ENCODE assay signal across 19 mouse cellular contexts in genomic region chr9:52037493-52037892, GRCm38 (mm10). TPM values are rescaled to one million over a fixed set of nuclear protein-coding genes. Genes with fewer than 3 reads are reported as not detected.
DNase-seq lines count a peak whose midpoint lies in the region; ATAC-seq and TF ChIP-seq lines count a peak whose summit lies in the region.
"Had no signal": no experiment of that assay in that cellular context is flagged by ENCODE, and none has a peak within 500 bp of the region (broad histone marks: within the 10 kb centered on the region; RNA-seq: fewer than 3 reads in every experiment).

No protein-coding gene starts in this region.

- TF ChIP-seq CTCF in lung, postnatal 0 days (IDR thresholded peaks at IDR 0.05) = no peak

- ATAC-seq in lung, postnatal 0 days = peak; percentile 56
- ATAC-seq: activated CD4-positive, CD25-positive, alpha-beta regulatory T cell, adult 4 months; CD4-positive, CD25-positive, alpha-beta regulatory T cell, adult 4 months; Patski had no signal

- peak; percentile 29 for DNase-seq in lung, postnatal 0 days (ENCODE audit: low spot score)
- DNase-seq in lung, adult 18-20 months = no peak
- DNase-seq in lung, postnatal 36 days = peak; percentile 25
- DNase-seq in lung, postnatal 4 days = no peak
- DNase-seq: adrenal gland, adult 2 months; adrenal gland, adult 8-10 months; adrenal gland, postnatal 10 days; adrenal gland, postnatal 14 days; adrenal gland, postnatal 25 days; adrenal gland, postnatal 36 days; B cell, adult 2 months; cerebellum, adult 11 months; cerebellum, adult 11-12 months; cerebellum, adult 18-20 months had no signal

- H3K27me3 ChIP-seq in lung, postnatal 0 days (replicated peaks; ENCODE audit: insufficient read depth, low read length) = no peaks in the 10 kb centered on the region
- H3K27me3 ChIP-seq: CH12.LX, Patski had no signal

- TF ChIP-seq EP300 in lung, postnatal 0 days (IDR thresholded peaks at IDR 0.05) = peak; percentile 69

- no peaks in the 10 kb centered on the region for H3K9me3 ChIP-seq in lung, postnatal 0 days (ENCODE audit: low read length)
- H3K9me3 ChIP-seq: G1E had no signal

- H3K9ac ChIP-seq in lung, postnatal 0 days (replicated peaks; ENCODE audit: low read depth) = no peak overlapping the region

- H3K4me1 ChIP-seq in lung, postnatal 0 days (ENCODE audit: insufficient read depth, low read depth, low read length) = no peaks in the 10 kb centered on the region

- H3K27ac ChIP-seq in lung, postnatal 0 days (ENCODE audit: low read length) = no peak overlapping the region

- H3K4me3 ChIP-seq in lung, postnatal 0 days (ENCODE audit: low read depth, low read length) = no peak overlapping the region

- H3K36me3 ChIP-seq in lung, postnatal 0 days (ENCODE audit: insufficient read depth, low read length) = no peaks in the 10 kb centered on the region
- H3K36me3 ChIP-seq: G1E had no signal

- WGBS in lung, postnatal 0 days = 57% methylated on average over 1 of the region's 1 CpGs

- H3K4me2 ChIP-seq in lung, postnatal 0 days (replicated peaks; ENCODE audit: low read depth, low read length) = no peak overlapping the region

RNA-seq across cellular contexts. Expression of gene Rdx, which starts 9.5 kb away (rescaled TPM):
- 143 and 167 TPM in 2 replicates for polyA plus RNA-seq in lung, postnatal 0 days (2015; fragmentation: Nextera tagmentation; extraction: Ambion mirVana)

Comparison
In these comparisons a context has a peak if more than half of its experiments do, and no peak if none do; other contexts are left out.
1. DNase-seq: peak in lung, postnatal 0 days (single experiment) and lung, postnatal 36 days (single experiment); none in lung, adult 18-20 months (0 of 2) and lung, postnatal 4 days (0 of 2).